Mouse (Mus musculus): Measurements from ENCODE around the gene Avpi1.
"Not testable (repeated sequence)": the region's sequence is repeated elsewhere in the genome, so short reads cannot be mapped to it uniquely, and the experiment has no call there.

The Avpi1 gene

GRCm38 (mm10) chr19:42115783-42116335 lies 13.0 kb downstream of the Avpi1 start:
- no peak for DNase-seq (ENCODE audit: low spot score in 2 of 2)

- DNase-seq (ENCODE audit: low spot score in 2 of 2), result no peak
These were observed 24.2 kb downstream of the Avpi1 start for GRCm38 (mm10) chr19:42104681-42105080.

GRCm38 (mm10) chr19:42099406-42099805 lies 29.5 kb downstream of the Avpi1 start:
- DNase-seq (ENCODE audit: low spot score in 2 of 2), result no peak

GRCm38 (mm10) chr19:42090637-42091141 lies 38.2 kb downstream of the Avpi1 start:
- peak; percentile 9 to 15 for DNase-seq (ENCODE audit: low spot score in 2 of 2)

- peak; percentile 100 for DNase-seq (ENCODE audit: low spot score in 2 of 2)
These were observed 38.9 kb downstream of the Avpi1 start, which contains the start of gene Pi4k2a for GRCm38 (mm10) chr19:42089748-42090595. TSS of gene Pi4k2a (plus strand) at chr19:42090470.

GRCm38 (mm10) chr19:42089103-42089747 lies 39.6 kb downstream of the Avpi1 start:
- DNase-seq (ENCODE audit: low spot score in 2 of 2), result peak; percentile 16 to 35

GRCm38 (mm10) chr19:42086166-42086565 lies 42.7 kb downstream of the Avpi1 start, which contains the start of gene Morn4:
TSS of gene Morn4 (minus strand) at chr19:42086357.
- peak; percentile 89 to 93 for DNase-seq (ENCODE audit: low spot score in 2 of 2)

GRCm38 (mm10) chr19:42085690-42086089 lies 43.2 kb downstream of the Avpi1 start:
- DNase-seq (ENCODE audit: low spot score in 2 of 2), result no peak

- DNase-seq (ENCODE audit: low spot score in 2 of 2), result not testable (repeated sequence)
These were observed 47.2 kb downstream of the Avpi1 start for GRCm38 (mm10) chr19:42081613-42082012.

GRCm38 (mm10) chr19:42080469-42080868 lies 48.4 kb downstream of the Avpi1 start:
- no peak for DNase-seq (ENCODE audit: low spot score in 2 of 2)

GRCm38 (mm10) chr19:42079950-42080349 lies 48.9 kb downstream of the Avpi1 start:
- DNase-seq (ENCODE audit: low spot score in 2 of 2), result no peak

GRCm38 (mm10) chr19:42079006-42079405 lies 49.9 kb downstream of the Avpi1 start:
- DNase-seq (ENCODE audit: low spot score in 2 of 2), result no peak

- no peak for DNase-seq (ENCODE audit: low spot score in 2 of 2)
These were observed 50.3 kb downstream of the Avpi1 start for GRCm38 (mm10) chr19:42078566-42078965.

GRCm38 (mm10) chr19:42075992-42076391 lies 52.9 kb downstream of the Avpi1 start:
- DNase-seq (ENCODE audit: low spot score in 2 of 2), result no peak

- no peak for DNase-seq (ENCODE audit: low spot score in 2 of 2)
These were observed 53.8 kb downstream of the Avpi1 start for GRCm38 (mm10) chr19:42075051-42075450.

All from right cerebral cortex, postnatal 36 days (tissue).